8 mouse cellular contexts compared by ENCODE assay signal in genomic region chr10:122895121-122895770, GRCm38 (mm10).
A peak's percentile ranks its signal among the peaks of the same experiment; 100 is the strongest.
DNase-seq lines count a peak whose midpoint lies in the region; ATAC-seq and TF ChIP-seq lines count a peak whose summit lies in the region.

No protein-coding gene starts in this region.

- no peak overlapping the region for H3K9ac ChIP-seq in forebrain, embryonic 13.5 days
- H3K9ac ChIP-seq in hindbrain, embryonic 14.5 days, result no peak overlapping the region

- DNase-seq in right cerebral cortex, postnatal 4 days, result peak; percentile 51
- no peak for DNase-seq in right cerebral cortex, postnatal 10 days (ENCODE audit: low spot score in 2 of 2)
- DNase-seq in c-Kit-positive CD71-positive TER-119-positive erythroid progenitor cells, embryonic 14.5 days (ENCODE audit: low spot score), result peak; percentile 17
- peak; percentile 49 for DNase-seq in hindbrain, embryonic 14.5 days (ENCODE audit: low spot score)
- no peak for DNase-seq in lung, adult 2 months
- peak; percentile 62 for DNase-seq in retina, embryonic 14.5 days (ENCODE audit: low spot score)
- DNase-seq in left cerebral cortex, postnatal 25 days (ENCODE audit: low spot score in 2 of 2), result no peak

- no peak overlapping the region; the same call in 1 of the 2 replicates for H3K27ac ChIP-seq in forebrain, embryonic 13.5 days
- peak overlapping the region; percentile 62 for H3K27ac ChIP-seq in hindbrain, embryonic 14.5 days

- intact Hi-C loops in left cerebral cortex, postnatal 25 days (cut with DNase I), result no loop called here

- no peaks in the 10 kb centered on the region for H3K27me3 ChIP-seq in forebrain, embryonic 13.5 days
- H3K27me3 ChIP-seq in hindbrain, embryonic 14.5 days (ENCODE audit: control insufficient read depth, insufficient read depth, low read length), result no peaks in the 10 kb centered on the region

- 74% methylated on average over 12 of the region's 12 CpGs for WGBS in forebrain, embryonic 13.5 days
- 71% methylated on average over 12 of the region's 12 CpGs for WGBS in hindbrain, embryonic 14.5 days
- 62% methylated on average over 12 of the region's 12 CpGs for WGBS in lung, adult 2 months

- H3K36me3 ChIP-seq in forebrain, embryonic 13.5 days (ENCODE audit: poor library complexity, severe bottlenecking), result no peaks in the 10 kb centered on the region
- H3K36me3 ChIP-seq in hindbrain, embryonic 14.5 days (replicated peaks; ENCODE audit: control insufficient read depth, insufficient read depth), result no peaks in the 10 kb centered on the region

- no peak overlapping the region for H3K4me2 ChIP-seq in forebrain, embryonic 13.5 days
- no peak overlapping the region for H3K4me2 ChIP-seq in hindbrain, embryonic 14.5 days (replicated peaks)

- no peaks in the 10 kb centered on the region for H3K9me3 ChIP-seq in forebrain, embryonic 13.5 days (replicated peaks)
- no peaks in the 10 kb centered on the region for H3K9me3 ChIP-seq in hindbrain, embryonic 14.5 days (ENCODE audit: control insufficient read depth, low read length)

- H3K4me3 ChIP-seq in forebrain, embryonic 13.5 days, result no peak overlapping the region
- H3K4me3 ChIP-seq in hindbrain, embryonic 14.5 days (replicated peaks; ENCODE audit: low read length), result no peak overlapping the region
- H3K4me3 ChIP-seq in lung, adult 2 months (replicated peaks; ENCODE audit: extremely low read depth, low read depth, low read length), result no peak overlapping the region

- no peak for TF ChIP-seq POLR2A in lung, adult 2 months (IDR thresholded peaks at IDR 0.05; ENCODE audit: borderline replicate concordance, extremely low read depth, low read depth, low read length)

- peaks cover 18% of the 10 kb centered on the region; the same call in 1 of the 2 replicates for H3K4me1 ChIP-seq in forebrain, embryonic 13.5 days
- peaks cover 14% of the 10 kb centered on the region for H3K4me1 ChIP-seq in hindbrain, embryonic 14.5 days (replicated peaks; ENCODE audit: control insufficient read depth, insufficient read depth, low read length)
- peaks cover 7% of the 10 kb centered on the region for H3K4me1 ChIP-seq in lung, adult 2 months (ENCODE audit: control insufficient read depth, insufficient read depth, low read length)

- TF ChIP-seq CTCF in lung, adult 2 months (IDR thresholded peaks at IDR 0.05; ENCODE audit: insufficient read depth, low read length), result peak; percentile 58

- peak; percentile 39 for ATAC-seq in forebrain, embryonic 13.5 days
- peak; percentile 42; the same call in 1 of the 2 replicates for ATAC-seq in hindbrain, embryonic 14.5 days (ENCODE audit: low FRiP score)

Comparison
In these comparisons a context has a peak if more than half of its experiments do, and no peak if none do; other contexts are left out.
1. DNase-seq: peak in right cerebral cortex, postnatal 4 days (single experiment), c-Kit-positive CD71-positive TER-119-positive erythroid progenitor cells, embryonic 14.5 days (single experiment), hindbrain, embryonic 14.5 days (single experiment) and retina, embryonic 14.5 days (single experiment); none in right cerebral cortex, postnatal 10 days (0 of 2), lung, adult 2 months (single experiment) and left cerebral cortex, postnatal 25 days (0 of 2).